Mouse (Mus musculus) ovary, adult 18-20 months (tissue): ENCODE results near the gene Rnf39.

ENCODE experiments used
- DNase-seq: peaks from one replicate; pipeline ENCODE4 v3.0.0; 2022; ENCODE audit warnings: low spot score, mixed read lengths

Rnf39 gene

DNA sequence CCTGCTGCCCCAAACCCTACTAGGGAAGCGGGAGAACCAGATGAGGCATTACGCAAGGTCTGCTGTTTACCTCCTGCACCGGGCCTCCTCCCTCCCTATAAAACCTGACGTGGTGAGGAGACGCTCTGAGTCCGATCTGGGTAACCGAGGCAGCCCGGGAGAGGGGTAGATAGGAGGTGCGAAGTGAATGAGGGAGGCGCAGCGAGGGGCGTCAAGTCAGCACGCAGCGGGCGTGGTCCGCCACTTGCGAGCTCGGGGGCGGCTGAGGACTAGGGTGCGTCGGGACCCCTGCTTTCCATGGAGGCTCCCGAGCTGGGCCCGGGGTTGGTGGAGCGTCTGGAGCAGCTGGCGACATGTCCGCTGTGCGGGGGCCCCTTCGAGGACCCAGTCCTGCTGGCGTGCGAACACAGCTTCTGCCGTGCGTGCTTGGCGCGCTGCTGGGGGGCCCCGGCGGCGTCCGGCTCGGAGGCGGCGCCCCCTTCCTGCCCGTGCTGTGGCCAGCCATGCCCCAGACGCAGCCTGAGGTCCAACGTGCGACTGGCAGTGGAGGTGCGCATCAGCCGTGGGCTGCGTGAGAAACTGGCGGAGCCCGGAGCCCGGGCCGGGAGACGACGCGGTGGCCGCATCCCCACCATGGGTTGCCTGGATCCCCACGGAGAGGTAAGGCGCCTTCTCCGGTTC is at the start of gene Rnf39:
TSS of gene Rnf39 (plus strand) at position 128 of the 681 bp plus-strand sequence.
- DNase-seq = no peak

DNA sequence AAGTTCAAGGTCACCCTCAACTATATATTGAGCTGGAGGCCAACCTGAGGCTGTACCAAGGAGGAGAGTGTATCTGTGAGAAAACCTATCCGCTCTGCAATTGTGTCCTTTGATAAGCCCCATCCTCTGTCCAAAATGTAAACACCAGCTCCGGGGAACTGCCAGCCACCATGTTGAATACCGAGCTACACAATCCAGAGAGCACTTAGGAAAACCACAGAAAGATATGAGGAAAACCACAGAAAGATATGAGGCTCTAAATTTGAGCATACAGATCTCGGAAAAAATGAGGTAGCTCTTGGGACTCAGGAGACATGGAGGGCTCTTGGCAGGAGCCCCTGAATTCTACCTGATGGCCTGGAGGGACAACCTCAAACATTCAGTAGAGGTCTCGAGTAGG is 49.3 kb upstream of the Rnf39 start:
- no peak for DNase-seq

DNA sequence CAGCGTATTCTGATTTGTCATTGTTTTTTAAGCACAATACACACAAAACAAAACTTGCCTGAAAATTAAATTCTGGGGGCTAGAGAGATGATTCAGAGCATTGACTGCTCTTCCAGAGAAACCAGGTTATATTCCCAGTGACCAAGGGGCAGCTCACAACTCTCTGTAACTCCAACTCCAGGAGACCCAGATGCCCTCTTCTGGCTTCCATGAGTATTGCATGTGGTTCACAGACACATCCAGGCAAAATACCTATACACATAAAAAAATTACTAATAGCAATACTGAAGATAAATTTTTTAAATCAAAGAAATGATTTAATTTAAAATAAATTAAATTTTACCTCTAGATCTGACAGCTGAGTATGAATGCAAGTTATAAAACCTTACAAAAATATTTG is 46.1 kb upstream of the Rnf39 start:
- no peak for DNase-seq

DNA sequence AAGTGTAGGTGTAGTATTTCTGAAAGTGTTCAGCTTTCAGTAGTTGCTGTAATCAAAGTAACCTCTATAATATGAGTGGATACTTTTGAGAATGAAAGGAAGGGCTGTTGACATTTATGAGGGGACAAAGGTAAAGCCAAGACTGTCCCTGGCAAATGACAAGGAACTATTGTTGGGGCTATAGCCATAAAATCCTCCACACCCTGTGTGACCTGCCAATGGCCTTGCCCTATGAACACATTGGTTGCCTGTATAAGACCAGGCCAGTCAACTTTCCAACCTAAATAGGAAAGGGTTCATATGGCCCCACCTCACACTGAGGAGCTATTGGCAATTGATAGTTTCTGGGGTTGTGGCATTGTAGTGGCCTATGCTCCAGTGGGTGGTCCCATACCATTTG is 45.7 kb upstream of the Rnf39 start:
- DNase-seq = no peak

DNA sequence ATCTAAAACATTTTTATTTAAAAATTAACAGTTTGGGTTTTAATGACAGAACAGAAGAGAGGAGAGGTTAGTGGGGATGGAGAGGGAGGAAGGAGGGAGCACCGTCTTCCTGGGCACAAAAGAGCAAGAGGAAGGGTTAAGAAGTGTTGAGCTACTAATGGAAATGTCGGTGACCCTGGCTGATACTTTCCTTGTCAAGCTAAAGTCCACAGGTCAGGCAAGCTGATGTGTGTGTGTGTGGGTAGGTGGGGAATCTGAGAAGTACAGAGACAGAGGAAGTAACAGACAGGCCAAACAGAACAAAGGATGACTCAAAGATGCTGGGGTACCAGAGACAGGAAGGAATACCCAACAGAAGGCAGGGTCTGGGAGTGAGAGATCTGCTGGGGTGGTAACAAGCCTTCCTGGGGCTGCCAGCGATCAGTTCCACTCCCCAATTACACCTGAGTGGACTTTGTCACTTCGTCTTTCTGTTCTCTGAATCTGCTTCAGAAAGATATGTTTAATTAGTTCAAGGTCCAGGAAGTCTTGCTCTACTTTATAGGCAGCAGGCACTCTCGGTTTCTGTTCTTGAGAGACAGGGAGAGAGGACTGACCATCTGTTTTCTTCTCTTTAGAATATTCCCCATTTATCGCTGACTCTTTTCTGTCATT is 45.0 kb upstream of the Rnf39 start, which contains the start of gene Trim31:
TSS of gene Trim31 (plus strand) at position 567 of the 654 bp plus-strand sequence.
- no peak for DNase-seq

DNA sequence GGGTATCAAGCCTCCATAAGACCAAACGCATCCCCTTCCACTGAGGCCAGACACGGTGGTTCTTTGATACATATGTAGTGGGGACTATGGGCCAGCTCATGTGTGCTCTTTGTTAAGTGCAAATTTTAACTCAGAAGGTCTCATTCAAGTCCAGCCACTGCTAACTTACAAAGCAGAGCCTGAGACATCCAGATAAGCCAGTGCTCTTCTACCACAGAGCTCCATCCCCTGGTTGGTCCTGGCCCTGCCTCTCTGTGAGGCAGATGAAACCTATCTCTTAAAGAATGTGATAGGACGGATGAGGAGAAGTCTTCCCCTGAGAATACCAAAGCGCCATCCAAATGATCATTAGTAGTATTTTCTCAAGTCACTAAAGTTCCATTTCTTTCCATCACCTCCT is 43.3 kb upstream of the Rnf39 start:
- DNase-seq = no peak

DNA sequence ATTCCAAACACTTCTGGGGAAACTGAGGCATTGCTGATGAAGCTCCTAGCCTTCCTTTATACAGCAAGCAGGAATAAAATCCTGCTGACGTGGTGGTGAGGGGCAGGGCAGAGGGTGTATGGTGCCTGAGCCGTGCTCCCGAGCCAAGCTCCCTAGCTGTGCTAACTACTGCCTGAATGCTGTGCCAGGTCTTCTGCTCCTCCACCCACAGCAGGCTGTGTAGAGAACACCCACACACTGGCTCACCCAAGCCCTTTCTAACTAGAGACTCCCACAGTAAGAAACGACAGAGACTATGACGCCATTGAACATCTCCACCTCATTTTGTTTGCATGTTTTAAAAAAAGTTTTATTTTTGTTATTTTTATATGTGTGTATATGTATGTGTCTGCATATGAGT is 42.7 kb upstream of the Rnf39 start:
- DNase-seq = no peak

DNA sequence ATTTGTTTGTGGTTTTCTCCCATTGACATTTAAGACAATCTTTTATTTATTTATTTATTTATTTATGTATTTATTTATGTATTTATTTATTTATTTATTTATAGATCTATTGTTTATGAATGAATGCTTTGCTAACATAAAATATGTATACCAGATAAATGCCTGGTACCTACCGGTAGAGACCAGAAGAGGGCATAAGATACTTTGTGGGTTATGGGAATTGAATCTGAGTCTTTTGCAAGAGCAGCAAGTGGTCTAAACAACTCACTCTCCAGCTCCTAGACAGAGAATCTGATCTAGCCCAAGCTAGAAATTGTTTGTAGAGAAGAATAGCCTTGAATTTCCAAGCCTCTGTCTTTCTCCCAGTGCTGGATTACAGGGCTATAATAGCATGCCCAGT is 42.0 kb upstream of the Rnf39 start:
- DNase-seq = no peak

DNA sequence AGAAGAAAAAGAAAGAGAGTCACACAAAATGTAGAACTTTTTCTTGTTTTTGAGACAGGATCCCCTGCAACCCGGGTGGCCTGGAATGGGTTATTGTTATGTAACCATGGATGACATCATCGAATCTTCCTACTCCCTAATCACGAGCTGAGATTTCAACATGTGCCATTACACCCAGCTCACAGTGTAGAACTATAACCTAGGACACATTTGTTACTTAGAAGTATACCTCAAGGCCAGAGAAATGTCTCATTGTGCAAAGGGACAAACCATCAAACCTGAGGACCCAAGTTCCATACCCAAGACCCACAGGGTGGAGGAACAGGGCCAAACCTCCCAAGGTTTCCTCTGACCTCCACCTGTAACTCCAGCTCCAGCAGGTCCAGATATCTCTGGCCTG is 39.1 kb upstream of the Rnf39 start:
- no peak for DNase-seq

DNA sequence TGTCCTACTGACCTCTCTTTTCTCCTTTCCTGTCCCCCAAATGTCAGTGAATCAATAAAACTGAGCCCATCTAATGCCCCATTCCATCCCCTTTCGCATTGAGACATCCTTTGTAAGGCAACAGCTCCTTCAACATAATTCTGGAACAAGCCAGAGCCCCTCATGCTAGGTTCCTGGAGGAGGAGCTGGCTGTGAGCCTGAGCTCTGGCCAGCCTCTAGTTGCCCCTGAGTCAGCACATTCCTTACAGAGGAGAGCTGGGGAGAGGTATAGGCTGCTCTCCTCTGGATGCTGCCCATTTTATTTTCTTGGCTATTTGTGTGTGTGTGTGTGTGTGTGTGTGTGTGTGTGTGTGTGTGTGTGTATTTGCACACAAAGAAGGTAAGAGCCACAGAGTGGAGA is 34.5 kb upstream of the Rnf39 start:
- DNase-seq = no peak

DNA sequence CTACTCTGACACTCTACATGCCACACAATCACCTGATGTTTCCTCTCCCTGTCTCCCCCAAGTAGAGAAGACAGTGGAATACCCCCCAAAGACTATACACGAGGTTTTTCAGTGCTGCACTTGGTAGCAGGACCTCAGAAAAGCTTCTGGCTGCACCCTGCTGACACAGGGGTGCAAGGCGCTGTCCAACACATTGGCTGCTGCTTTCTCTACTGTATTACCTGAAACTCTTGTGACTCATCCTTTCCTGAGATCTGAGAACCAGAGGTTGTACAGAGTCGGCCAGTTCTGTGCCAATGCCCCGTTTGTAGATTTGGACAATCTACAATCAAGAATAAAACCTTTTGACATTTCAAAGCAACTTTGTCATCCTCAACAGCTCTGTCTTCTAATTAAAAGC is 32.9 kb upstream of the Rnf39 start:
- no peak for DNase-seq

DNA sequence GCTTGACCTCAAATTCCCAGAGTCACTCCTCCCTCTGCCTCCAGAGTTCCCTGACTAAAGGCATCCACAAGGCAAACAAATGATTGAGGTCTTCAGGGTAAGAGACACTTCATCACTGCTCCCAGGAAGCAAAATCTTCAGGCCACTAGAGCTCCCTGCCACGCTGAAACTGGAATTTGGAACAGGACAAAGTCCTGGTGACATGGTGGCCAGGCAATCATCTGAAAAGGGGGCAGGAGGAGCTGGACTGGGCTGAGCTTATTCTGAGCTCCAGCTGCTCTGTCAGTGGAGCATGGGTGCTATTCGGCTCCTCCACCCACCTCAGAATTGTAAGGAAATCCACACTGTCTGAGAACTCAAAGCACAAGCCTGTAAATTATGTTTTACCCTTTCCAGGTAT is 30.7 kb upstream of the Rnf39 start:
- no peak for DNase-seq

DNA sequence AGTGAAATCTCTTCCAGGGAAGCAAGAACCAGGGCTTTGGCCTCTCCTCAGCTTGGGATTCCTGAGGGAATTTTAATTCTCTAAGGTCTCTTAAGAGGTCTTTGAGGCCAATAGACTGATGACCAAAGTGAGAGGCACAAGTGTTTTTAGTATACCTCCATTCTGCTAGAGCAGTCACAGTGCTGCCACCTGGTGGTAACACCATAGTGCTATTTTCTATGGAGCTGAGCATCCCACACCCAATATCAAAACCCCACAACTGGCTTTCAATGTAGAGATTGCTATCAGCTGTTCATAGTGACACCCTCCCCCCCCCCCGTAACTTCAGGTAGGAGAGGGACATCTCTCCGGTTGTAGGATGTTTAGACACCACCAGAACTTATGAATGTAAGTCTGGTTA is 28.6 kb upstream of the Rnf39 start:
- peak; percentile 5 for DNase-seq

DNA sequence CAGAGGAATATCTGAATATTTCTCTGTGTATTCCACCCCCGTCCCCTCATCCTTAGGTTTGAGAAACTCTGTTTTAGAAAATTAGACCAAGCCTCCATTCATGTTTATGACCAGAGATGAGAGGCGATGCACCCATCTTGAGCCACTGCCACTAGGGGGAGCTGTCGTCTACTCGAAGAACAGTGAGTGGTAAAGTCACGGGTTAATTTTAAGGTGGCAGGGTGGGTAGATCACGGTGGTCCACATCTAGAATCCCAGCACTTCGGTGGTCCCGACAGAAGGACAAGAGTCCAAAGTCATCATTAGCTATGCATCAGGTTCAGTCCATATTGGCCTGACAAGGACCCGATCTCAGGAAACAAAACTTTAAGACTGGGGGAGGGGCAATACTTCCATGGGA is 27.6 kb upstream of the Rnf39 start:
- no peak for DNase-seq

DNA sequence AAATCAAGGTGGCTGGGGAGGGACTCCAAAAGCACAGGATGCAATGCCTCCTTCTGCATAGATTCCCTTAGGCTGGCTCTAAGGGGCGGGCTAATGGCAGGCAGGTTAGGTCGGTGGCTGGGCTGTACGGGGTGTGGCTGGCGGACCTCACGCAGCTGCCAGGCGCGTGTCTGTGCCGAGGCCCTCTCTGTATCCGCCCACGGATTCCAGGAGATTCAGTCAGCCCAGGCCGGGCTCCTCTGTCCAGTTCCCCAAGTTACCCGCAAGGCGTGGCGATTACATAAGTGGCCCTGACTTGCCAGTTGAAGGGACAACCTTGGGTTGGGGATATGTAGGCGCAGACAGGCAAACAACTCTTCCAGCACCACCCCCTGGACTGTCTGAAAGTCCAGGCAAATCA is 22.5 kb upstream of the Rnf39 start:
- DNase-seq = peak; percentile 57

DNA sequence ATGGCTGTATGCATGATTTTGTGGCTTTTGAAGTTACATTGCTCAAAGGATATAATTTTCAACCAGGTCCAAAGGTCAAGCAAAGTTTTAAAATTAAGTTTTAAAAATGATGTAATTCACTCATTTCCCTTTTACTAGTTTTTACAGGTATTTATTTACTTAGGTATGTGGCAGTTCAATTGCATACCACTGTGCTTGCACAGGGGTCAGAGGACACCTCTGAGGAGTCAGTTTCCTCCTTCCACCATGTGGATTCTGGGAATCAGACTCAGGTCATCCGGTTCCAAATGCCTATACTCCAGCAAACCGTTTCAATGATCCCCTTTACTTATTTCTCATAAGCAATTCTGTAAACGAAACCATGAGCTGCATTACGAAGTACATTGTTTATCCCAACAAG is 20.0 kb upstream of the Rnf39 start:
- no peak for DNase-seq

DNA sequence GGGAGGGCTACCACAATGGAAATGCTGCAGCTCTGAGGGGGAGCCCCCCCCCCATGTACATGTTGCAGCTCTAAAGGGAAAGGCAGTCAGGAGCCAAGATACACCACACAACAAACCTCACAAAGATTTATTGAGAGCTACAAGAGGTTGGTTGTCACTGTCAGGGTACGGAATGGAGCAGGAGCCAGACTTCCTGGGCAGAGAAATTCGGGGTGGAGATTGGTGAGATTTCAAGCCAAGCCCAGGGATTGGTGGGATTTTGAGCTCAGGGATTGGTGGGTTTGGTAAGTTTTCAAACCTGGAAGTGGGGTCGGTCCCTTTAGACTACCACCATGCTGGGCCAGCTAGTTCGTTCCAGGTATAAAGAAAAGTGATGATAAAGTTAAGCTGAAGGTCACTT is 19.2 kb upstream of the Rnf39 start:
- DNase-seq = no peak

DNA sequence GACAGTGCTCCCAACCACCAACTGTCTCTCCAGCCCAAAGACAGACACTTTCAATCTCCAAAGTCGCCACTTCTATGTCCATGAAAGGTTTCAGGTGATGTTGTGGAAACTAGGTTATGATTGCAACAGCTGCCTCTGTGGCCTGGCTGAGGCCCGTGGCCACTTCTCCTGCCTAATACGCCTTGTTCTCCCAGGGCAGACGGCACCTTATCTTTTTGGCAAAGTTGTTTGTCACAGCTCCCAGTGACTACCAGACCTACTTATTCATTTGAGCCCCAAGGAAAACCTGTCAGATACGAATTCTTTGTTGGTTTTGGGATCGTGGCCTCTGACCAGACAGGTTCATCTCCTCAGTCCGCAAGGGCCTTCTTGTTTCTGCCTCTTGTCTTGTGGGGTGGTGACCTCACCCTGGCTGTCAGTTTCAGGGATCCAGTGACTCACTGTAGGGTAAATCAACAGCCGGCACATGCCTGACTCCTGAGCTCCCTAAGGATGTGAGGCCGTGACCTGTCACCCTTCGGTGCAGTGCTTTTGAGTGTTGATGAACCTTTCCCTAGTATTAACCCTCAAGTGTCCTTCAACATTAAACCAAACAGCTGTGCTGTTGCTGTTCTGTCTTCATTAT is 15.1 kb upstream of the Rnf39 start:
- no peak for DNase-seq

DNA sequence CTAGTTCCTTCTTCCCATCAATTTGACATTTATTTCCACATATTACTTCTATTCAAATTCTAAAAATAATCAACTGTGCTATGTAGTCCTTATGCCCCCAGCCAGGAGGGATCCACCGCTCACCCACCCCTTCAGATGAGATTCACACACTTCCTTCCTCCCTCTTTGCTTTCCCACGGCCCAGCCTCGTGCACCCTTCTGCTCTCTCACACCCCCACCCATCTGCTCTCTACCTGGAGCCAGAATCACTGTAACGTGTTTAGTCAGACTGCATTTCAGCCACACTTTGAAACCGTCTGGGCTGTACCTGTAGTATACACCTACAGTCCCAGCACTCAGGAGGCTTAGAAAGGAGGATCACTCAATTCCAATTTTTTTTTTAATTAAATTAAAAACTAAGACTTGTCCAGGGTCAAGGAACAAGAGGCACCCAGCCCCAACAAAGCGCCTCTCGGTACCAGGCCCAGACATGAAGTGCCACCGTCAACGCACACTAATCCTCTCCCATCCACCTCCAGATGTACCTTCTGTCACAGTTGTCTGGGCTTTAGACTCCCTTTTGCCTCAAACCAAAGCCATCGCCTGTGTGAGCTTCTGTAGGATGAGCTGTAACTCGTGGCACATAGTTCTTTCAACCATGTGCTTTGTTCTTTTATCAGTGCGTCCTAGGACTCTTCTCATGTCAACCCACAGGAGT is 13.3 kb upstream of the Rnf39 start:
- DNase-seq = no peak

DNA sequence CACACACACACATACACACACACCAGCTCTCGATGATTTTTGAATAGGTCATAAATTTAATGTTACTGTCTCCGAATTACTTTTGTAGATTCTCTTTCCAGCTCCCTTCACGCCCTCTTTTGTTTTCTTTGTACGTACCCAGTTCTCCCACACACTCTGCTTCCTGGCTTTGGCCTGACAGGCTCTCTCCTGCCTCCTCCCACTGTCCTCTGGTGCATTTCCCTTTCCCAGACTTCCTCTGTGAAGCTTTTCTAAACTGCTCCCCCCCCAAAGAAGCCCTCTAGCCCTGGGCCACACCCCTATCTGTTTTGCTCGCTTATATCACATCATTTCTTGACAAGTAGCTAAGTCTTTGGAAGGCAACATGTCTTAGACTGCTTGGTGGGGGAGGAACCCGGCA is 12.5 kb upstream of the Rnf39 start:
- DNase-seq = no peak

DNA sequence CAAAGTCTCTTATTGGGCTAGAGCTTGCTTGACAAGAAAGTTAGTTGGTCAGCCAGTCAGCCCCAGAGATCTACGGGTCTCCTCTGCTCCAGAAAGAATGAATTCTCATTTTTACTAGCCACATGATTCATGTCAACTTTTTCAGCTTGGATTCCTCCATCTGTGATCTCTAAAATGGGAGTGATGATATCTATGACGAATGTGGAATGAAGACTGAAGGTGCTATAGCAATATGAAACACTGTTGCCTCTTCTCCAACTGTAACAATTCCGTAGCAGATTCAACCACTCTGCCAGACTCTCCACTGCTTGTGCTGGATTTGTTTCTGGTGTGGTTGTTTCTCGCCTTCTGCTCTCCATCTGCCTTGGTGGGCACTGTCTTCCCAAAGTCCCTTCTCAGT is 11.6 kb upstream of the Rnf39 start:
- no peak for DNase-seq

DNA sequence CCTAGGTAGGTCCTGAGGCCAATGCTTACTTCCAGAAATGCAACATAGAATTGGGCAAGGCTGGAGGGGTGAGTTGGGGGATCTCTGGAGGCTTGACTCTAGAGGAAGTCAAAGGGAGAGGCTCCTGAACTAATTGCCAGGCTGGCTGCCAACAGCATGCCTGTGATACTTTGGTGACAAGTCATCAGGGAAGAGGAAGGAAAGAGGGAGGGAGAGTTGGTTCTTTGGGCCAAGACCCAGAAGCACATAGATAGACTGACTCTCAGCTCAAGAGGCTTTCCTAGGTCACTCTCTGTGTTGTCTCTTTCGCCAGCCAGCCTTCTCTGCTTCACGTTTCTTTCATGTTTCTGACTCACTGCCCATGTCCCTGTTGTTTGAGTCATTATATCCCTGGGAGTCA is 10.9 kb upstream of the Rnf39 start:
- DNase-seq = no peak

DNA sequence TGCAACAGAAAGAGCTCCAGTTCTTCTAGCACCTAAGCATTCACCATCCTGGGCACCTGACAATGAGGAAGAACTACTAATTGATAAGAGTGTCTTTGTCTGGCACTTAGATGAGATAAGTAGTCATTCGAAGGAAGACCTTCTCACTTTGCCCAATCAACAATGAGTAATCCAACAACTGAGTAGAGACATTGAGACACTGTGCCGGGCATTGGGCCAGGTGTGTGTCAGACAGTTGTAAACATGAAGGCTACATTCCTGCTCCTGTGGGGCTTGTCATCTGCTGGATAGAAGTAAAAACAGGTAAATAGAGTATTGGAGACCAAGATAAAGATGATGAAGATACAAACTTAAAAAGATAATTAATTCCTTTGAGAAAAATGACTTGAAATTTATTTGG is 4.7 kb upstream of the Rnf39 start:
- no peak for DNase-seq
